Mouse (Mus musculus) hindbrain, embryonic 11.5 days (tissue): ENCODE results near the gene 1700015F17Rik. TPM values are rescaled to one million over a fixed set of nuclear protein-coding genes. Genes with fewer than 3 reads are reported as not detected.
A peak's percentile ranks its signal among the peaks of the same experiment; 100 is the strongest.

Source experiments
- ATAC-seq: fragments of 200-750 bp; cut with Nextera tagmentation; 2 replicates; pipeline ENCODE4 v1.8.0; 2017; ENCODE audit warnings: mild to moderate bottlenecking, moderate TSS enrichment, moderate library complexity; ENCODE audit not compliant: low FRiP score
- DNase-seq: peaks from one replicate; pipeline ENCODE4 v3.0.0-alpha.2; 2015; ENCODE audit warnings: low spot score
- H3K27ac ChIP-seq: fragments of 300-500 bp; sonication (generic); 2 replicates; pipeline ENCODE4 v1.5.1; 2014; ENCODE audit warnings: mild to moderate bottlenecking, low read depth, low read length
- H3K27me3 ChIP-seq: fragments of 300-500 bp; sonication (generic); 2 replicates; pipeline ENCODE4 v1.6.1; 2014; ENCODE audit warnings: mild to moderate bottlenecking, low read length, moderate library complexity, mixed read lengths; ENCODE audit not compliant: control insufficient read depth, insufficient read depth
- H3K36me3 ChIP-seq: fragments of 300-500 bp; sonication (generic); 2 replicates; pipeline ENCODE4 v1.6.1; 2014; ENCODE audit warnings: mild to moderate bottlenecking, low read length, moderate library complexity, mixed read lengths; ENCODE audit not compliant: control insufficient read depth, insufficient read depth
- H3K4me1 ChIP-seq: fragments of 300-500 bp; sonication (generic); replicated peaks from 2 replicates; pipeline ENCODE4 v1.6.1; 2014; ENCODE audit warnings: low read length, mixed read lengths; ENCODE audit not compliant: control insufficient read depth, insufficient read depth
- H3K4me2 ChIP-seq: fragments of 300-500 bp; sonication (generic); replicated peaks from 2 replicates; pipeline ENCODE4 v1.6.1; 2014; ENCODE audit warnings: mild to moderate bottlenecking, low read depth, low read length
- H3K4me3 ChIP-seq: fragments of 300-500 bp; sonication (generic); 2 replicates; pipeline ENCODE4 v1.5.1; 2014; ENCODE audit warnings: low read depth, low read length
- H3K9ac ChIP-seq: fragments of 300-500 bp; sonication (generic); 2 replicates; pipeline ENCODE4 v1.6.1; 2014; ENCODE audit warnings: low read depth, low read length
- H3K9me3 ChIP-seq: fragments of 300-500 bp; sonication (generic); 2 replicates; pipeline ENCODE4 v1.6.1; 2016; ENCODE audit warnings: low read length; ENCODE audit not compliant: control insufficient read depth
- WGBS: fragments of 180-500 bp; shearing (Covaris S2); extraction: QIAGEN DNeasy Blood & Tissue Kit; methylation state at CpG from one replicate; pipeline ENCODE4 v1.1.7; 2014; 5-methylcytosine and 5-hydroxymethylcytosine counted together
- polyA plus RNA-seq: library from polyadenylated mRNA; unstranded; fragments of >200 nt; fragmentation: Nextera tagmentation; extraction: Ambion mirVana; gene quantifications from 2 replicates; pipeline ENCODE4 v1.2.1, GENCODE M21; 2014

1700015F17Rik gene
- polyA plus RNA-seq = not detected in 2 replicates

- WGBS = 95% methylated on average over 6 of the region's 6 CpGs
- Histone ChIP-seq H3K4me1 (no peaks in the 10 kb centered on the region), H3K4me3 (no peak within 1 kb of the TSS), H3K9ac (no peak within 1 kb of the TSS), H3K36me3 (no peaks in the 10 kb centered on the region), H3K4me2 (no peak within 1 kb of the TSS), H3K9me3 (no peaks in the 10 kb centered on the region), H3K27me3 (no peaks in the 10 kb centered on the region), H3K27ac (no peak within 1 kb of the TSS)
- ATAC-seq (no peak), DNase-seq (no peak)
Observed at GRCm38 (mm10) chr5:5479043-5479442, at the start of gene 1700015F17Rik. Gene 1700015F17Rik (minus strand): TSS chr5:5479143.

GRCm38 (mm10) chr5:5515411-5515810 is 36.5 kb upstream of the 1700015F17Rik start:
- no peaks in the 10 kb centered on the region for H3K4me1 ChIP-seq
- DNase-seq (no peak), ATAC-seq (no peak)
- no peak overlapping the region for H3K4me3 ChIP-seq
- H3K27ac ChIP-seq = no peak overlapping the region
- no peaks in the 10 kb centered on the region for H3K9me3 ChIP-seq
- 80% methylated on average over 5 of the region's 5 CpGs for WGBS
- no peaks in the 10 kb centered on the region for H3K27me3 ChIP-seq
- no peak overlapping the region for H3K9ac ChIP-seq
- no peaks in the 10 kb centered on the region for H3K36me3 ChIP-seq
- H3K4me2 ChIP-seq = no peak overlapping the region

- Histone ChIP-seq H3K27me3 (no peaks in the 10 kb centered on the region), H3K4me2 (peak within 1 kb of the TSS; percentile 69), H3K9ac (peak within 1 kb of the TSS; percentile 75), H3K4me3 (peak within 1 kb of the TSS; percentile 74), H3K9me3 (no peaks in the 10 kb centered on the region), H3K4me1 (no peaks in the 10 kb centered on the region), H3K27ac (peak within 1 kb of the TSS; percentile 84), H3K36me3 (no peaks in the 10 kb centered on the region)
- ATAC-seq (peak; percentile 95), DNase-seq (peak; percentile 97)
- WGBS = under 1% methylated on average over 72 of the region's 79 CpGs
Observed at GRCm38 (mm10) chr5:5514196-5515076, 35.5 kb upstream of the 1700015F17Rik start, which contains the start of gene Cldn12. Gene Cldn12 (minus strand): TSS chr5:5514958.

- Histone ChIP-seq H3K4me3 (no peak overlapping the region), H3K9ac (no peak overlapping the region), H3K36me3 (no peaks in the 10 kb centered on the region), H3K27ac (no peak overlapping the region), H3K4me1 (peaks cover 4% of the 10 kb centered on the region; the same call in 1 of the 2 replicates), H3K9me3 (no peaks in the 10 kb centered on the region), H3K27me3 (no peaks in the 10 kb centered on the region), H3K4me2 (no peak overlapping the region)
- ATAC-seq (no peak), DNase-seq (no peak)
- 87% methylated on average over 3 of the region's 3 CpGs for WGBS
Observed at GRCm38 (mm10) chr5:5511401-5511800, 32.5 kb upstream of the 1700015F17Rik start.

GRCm38 (mm10) chr5:5510989-5511388 is 32.0 kb upstream of the 1700015F17Rik start:
- 67% methylated on average over 5 of the region's 5 CpGs for WGBS
- Histone ChIP-seq H3K9me3 (no peaks in the 10 kb centered on the region), H3K9ac (no peak overlapping the region), H3K4me1 (peaks cover 4% of the 10 kb centered on the region; the same call in 1 of the 2 replicates), H3K27ac (no peak overlapping the region), H3K27me3 (no peaks in the 10 kb centered on the region), H3K36me3 (no peaks in the 10 kb centered on the region), H3K4me2 (no peak overlapping the region), H3K4me3 (no peak overlapping the region)
- no peak for ATAC-seq
- no peak for DNase-seq

GRCm38 (mm10) chr5:5510304-5510887 is 31.5 kb upstream of the 1700015F17Rik start:
- Histone ChIP-seq H3K36me3 (no peaks in the 10 kb centered on the region), H3K9ac (no peak overlapping the region), H3K9me3 (no peaks in the 10 kb centered on the region), H3K27me3 (no peaks in the 10 kb centered on the region), H3K4me2 (no peak overlapping the region), H3K27ac (no peak overlapping the region), H3K4me3 (no peak overlapping the region), H3K4me1 (peaks cover 4% of the 10 kb centered on the region; the same call in 1 of the 2 replicates)
- DNase-seq (no peak), ATAC-seq (no peak)
- WGBS = 63% methylated on average over 10 of the region's 10 CpGs

GRCm38 (mm10) chr5:5508231-5508630 is 29.3 kb upstream of the 1700015F17Rik start:
- H3K9ac ChIP-seq = no peak overlapping the region
- WGBS = 77% methylated on average over 10 of the region's 10 CpGs
- no peak overlapping the region for H3K4me3 ChIP-seq

GRCm38 (mm10) chr5:5507701-5508225 is 28.8 kb upstream of the 1700015F17Rik start:
- peak; percentile 87 for ATAC-seq
- WGBS = 35% methylated on average over 20 of the region's 20 CpGs
- H3K9me3 ChIP-seq = no peaks in the 10 kb centered on the region
- peak overlapping the region; percentile 42; the same call in 1 of the 2 replicates for H3K27ac ChIP-seq
- H3K4me3 ChIP-seq = no peak overlapping the region
- H3K4me2 ChIP-seq = peak overlapping the region; percentile 11; the same call in 1 of the 2 replicates
- no peaks in the 10 kb centered on the region for H3K36me3 ChIP-seq
- no peak overlapping the region for H3K9ac ChIP-seq
- peak; percentile 82 for DNase-seq
- H3K27me3 ChIP-seq = no peaks in the 10 kb centered on the region
- H3K4me1 ChIP-seq = peaks cover 4% of the 10 kb centered on the region; the same call in 1 of the 2 replicates

More at GRCm38 (mm10) chr5:5508231-5508630, 29.3 kb upstream of the 1700015F17Rik start:
- Histone ChIP-seq H3K4me1 (peaks cover 4% of the 10 kb centered on the region; the same call in 1 of the 2 replicates), H3K9me3 (no peaks in the 10 kb centered on the region), H3K36me3 (no peaks in the 10 kb centered on the region), H3K27ac (peak overlapping the region; percentile 42; the same call in 1 of the 2 replicates), H3K27me3 (no peaks in the 10 kb centered on the region), H3K4me2 (0 out of 2 replicates have a peak overlapping the region, but pooled peaks have one; percentile 11)
- DNase-seq (no peak), ATAC-seq (peak; percentile 33)
